Mouse (Mus musculus) ES-Bruce4 (cell line): ENCODE results near the gene Olfr1124.

Experiments
- CTCF ChIP-seq: IDR thresholded peaks from one replicate; pipeline ENCODE4 v1.8.1; 2011; ENCODE audit warnings: low read depth, low read length
- POLR2A ChIP-seq: IDR thresholded peaks from one replicate; pipeline ENCODE4 v1.8.1; 2011; ENCODE audit warnings: low read length; ENCODE audit not compliant: insufficient read depth

GRCm38 (mm10) chr2:87383935-87384334 lies 46.1 kb upstream of the Olfr1124 start:
- TF ChIP-seq POLR2A = no peak
- no peak for TF ChIP-seq CTCF
